Mouse (Mus musculus) layer of hippocampus, postnatal 14 days (tissue): ENCODE measurements at regions not wholly inside any gene's neighbourhood (a gene's known extent, or its start where the extent isn't known, plus 50 kb on each side); places are given as distances from the start of the nearest gene placed in this dataset.
"Not testable (repeated sequence)": the region's sequence is repeated elsewhere in the genome, so short reads cannot be mapped to it uniquely, and the experiment has no call there.

ENCODE experiments used
- DNase-seq, 2 experiments: peaks; one replicate each; pipeline ENCODE4 v3.0.0; 2021 to 2022; ENCODE audit warnings: low spot score in 2 of 2, mixed read lengths in 1 of 2

- peak in 1 of 2 experiments; percentile 0 for DNase-seq
These were observed 262.6 kb upstream of the Ywhaq start for GRCm38 (mm10) chr12:21680026-21680425.

- DNase-seq = not testable (repeated sequence)
These were observed 231.9 kb upstream of the Ywhaq start for GRCm38 (mm10) chr12:21649381-21649780.

GRCm38 (mm10) chr12:21613781-21614180 lies 196.3 kb upstream of the Ywhaq start:
- peak; percentile 63 to 74 for DNase-seq

- DNase-seq = peak in 1 of 2 experiments; percentile 50
These were observed 151.1 kb upstream of the Ywhaq start for GRCm38 (mm10) chr12:21568415-21569040.

GRCm38 (mm10) chr12:21543962-21544361 lies 126.5 kb upstream of the Ywhaq start:
- DNase-seq = not testable (repeated sequence)

GRCm38 (mm10) chr12:21543153-21543894 lies 125.9 kb upstream of the Ywhaq start:
- peak; percentile 51 to 65 for DNase-seq

GRCm38 (mm10) chr12:21531766-21532165 lies 114.3 kb upstream of the Ywhaq start:
- no peak for DNase-seq

GRCm38 (mm10) chr12:21529367-21529766 lies 111.9 kb upstream of the Ywhaq start:
- DNase-seq = not testable (repeated sequence)

- not testable (repeated sequence) for DNase-seq
These were observed 109.9 kb upstream of the Ywhaq start for GRCm38 (mm10) chr12:21527336-21527735.

- not testable (repeated sequence) for DNase-seq
These were observed 109.5 kb upstream of the Ywhaq start for GRCm38 (mm10) chr12:21526906-21527305.

- DNase-seq = not testable (repeated sequence)
These were observed 108.1 kb upstream of the Ywhaq start for GRCm38 (mm10) chr12:21525567-21525966.

GRCm38 (mm10) chr12:21522621-21523020 lies 105.2 kb upstream of the Ywhaq start:
- DNase-seq = no peak

GRCm38 (mm10) chr12:21519058-21519457 lies 101.6 kb upstream of the Ywhaq start:
- DNase-seq = no peak

GRCm38 (mm10) chr12:21512736-21513135 lies 95.3 kb upstream of the Ywhaq start:
- peak in 1 of 2 experiments; percentile 57 for DNase-seq

- DNase-seq = peak; percentile 58 to 69
These were observed 93.7 kb upstream of the Ywhaq start for GRCm38 (mm10) chr12:21511043-21511665.

GRCm38 (mm10) chr12:21507080-21507479 lies 89.6 kb upstream of the Ywhaq start:
- DNase-seq = no peak

GRCm38 (mm10) chr12:21505731-21506368 lies 88.4 kb upstream of the Ywhaq start:
- DNase-seq = peak; percentile 53 to 82

- DNase-seq = no peak
These were observed 85.8 kb upstream of the Ywhaq start for GRCm38 (mm10) chr12:21503250-21503649.

GRCm38 (mm10) chr12:21496974-21497373 lies 79.5 kb upstream of the Ywhaq start:
- DNase-seq = no peak

- DNase-seq = no peak
These were observed 78.1 kb upstream of the Ywhaq start for GRCm38 (mm10) chr12:21495511-21495910.

GRCm38 (mm10) chr12:21493471-21493870 lies 76.0 kb upstream of the Ywhaq start:
- peak in 1 of 2 experiments; percentile 57 for DNase-seq
